Mouse (Mus musculus): ENCODE measurements around the gene Speer4b.

- TF ChIP-seq CTCF (conservative IDR thresholded peaks at IDR 0.05; ENCODE audit: low read length): no peak
- TF ChIP-seq NANOG (IDR thresholded peaks at IDR 0.05; ENCODE audit: borderline replicate concordance, low read length): no peak
These were observed 19.5 kb downstream of the Speer4b start for GRCm38 (mm10) chr5:27481706-27482105.
